In genomic region chr1:72196123-72196522, GRCm38 (mm10) we compare ENCODE assay signal across 28 mouse cellular contexts. TPM values are rescaled to one million over a fixed set of nuclear protein-coding genes. Genes with fewer than 3 reads are reported as not detected.
DNase-seq lines count a peak whose midpoint lies in the region; ATAC-seq and TF ChIP-seq lines count a peak whose summit lies in the region.
"Had no signal": no experiment of that assay in that cellular context is flagged by ENCODE, and none has a peak within 500 bp of the region (broad histone marks: within the 10 kb centered on the region; RNA-seq: fewer than 3 reads in every experiment).

No protein-coding gene starts in this region.

- no peak overlapping the region for H3K9ac ChIP-seq in lung, postnatal 0 days (replicated peaks; ENCODE audit: low read depth)
- H3K9ac ChIP-seq in intestine, postnatal 0 days (ENCODE audit: low read depth, low read length) = no peak overlapping the region
- no peak overlapping the region for H3K9ac ChIP-seq in stomach, embryonic 16.5 days (ENCODE audit: low read length)
- H3K9ac ChIP-seq: forebrain, embryonic 13.5 days; heart, embryonic 15.5 days; limb, embryonic 12.5 days; liver, embryonic 13.5 days had no signal

- peak; percentile 23 to 40 for DNase-seq in lung, adult 18-20 months
- no peak for DNase-seq in lung, postnatal 0 days (ENCODE audit: low spot score)
- DNase-seq in kidney, postnatal 4 days = no peak
- no peak for DNase-seq in adrenal gland, adult (ENCODE audit: inconsistent age in 2 of 2, low spot score in 1 of 2)
- no peak for DNase-seq in thymus, postnatal 14 days
- DNase-seq: adrenal gland, adult 2 months; B cell, adult 2 months; cerebellum, adult 2 months; cerebellum, postnatal 25 days; gastrocnemius, adult 2 months; heart, postnatal 36 days; kidney, adult 2 months; kidney, postnatal 10 days; liver, embryonic 13.5 days; right cerebral cortex, postnatal 14 days; spleen, adult 18-20 months; thymus, postnatal 25 days had no signal

- no peak overlapping the region for H3K4me2 ChIP-seq in lung, postnatal 0 days (replicated peaks; ENCODE audit: low read depth, low read length)
- peak overlapping the region; percentile 46 for H3K4me2 ChIP-seq in intestine, postnatal 0 days (replicated peaks; ENCODE audit: low read depth)
- H3K4me2 ChIP-seq in stomach, embryonic 16.5 days (ENCODE audit: low read depth, low read length) = no peak overlapping the region; the same call in 1 of the 2 replicates
- H3K4me2 ChIP-seq: forebrain, embryonic 13.5 days; heart, embryonic 15.5 days; limb, embryonic 12.5 days; liver, embryonic 13.5 days; midbrain, embryonic 11.5 days had no signal

- no peak overlapping the region for H3K4me3 ChIP-seq in lung, postnatal 0 days (ENCODE audit: low read depth, low read length)
- no peak overlapping the region for H3K4me3 ChIP-seq in intestine, postnatal 0 days (ENCODE audit: low read depth, low read length)
- H3K4me3 ChIP-seq in stomach, embryonic 16.5 days (replicated peaks; ENCODE audit: low read length) = no peak overlapping the region
- H3K4me3 ChIP-seq: forebrain, embryonic 13.5 days; gastrocnemius, adult 2 months; heart, embryonic 15.5 days; limb, embryonic 12.5 days; liver, embryonic 13.5 days had no signal

- no peaks in the 10 kb centered on the region for H3K4me1 ChIP-seq in lung, postnatal 0 days (ENCODE audit: insufficient read depth, low read depth, low read length)
- H3K4me1 ChIP-seq in intestine, postnatal 0 days (replicated peaks; ENCODE audit: control insufficient read depth, insufficient read depth, low read length) = no peaks in the 10 kb centered on the region; the same call in 1 of the 2 replicates
- H3K4me1 ChIP-seq in stomach, embryonic 16.5 days (ENCODE audit: control insufficient read depth, insufficient read depth, low read length) = peaks cover 15% of the 10 kb centered on the region
- H3K4me1 ChIP-seq: heart, embryonic 15.5 days had no signal

- no peak for TF ChIP-seq EP300 in lung, postnatal 0 days (IDR thresholded peaks at IDR 0.05)

- 77% methylated on average over 5 of the region's 5 CpGs for WGBS in lung, postnatal 0 days
- WGBS in intestine, postnatal 0 days = 53% methylated on average over 5 of the region's 5 CpGs
- 89% methylated on average over 5 of the region's 5 CpGs for WGBS in stomach, embryonic 16.5 days

- no peak for ATAC-seq in lung, postnatal 0 days
- 0 out of 2 replicates have a peak, but pooled peaks have one; percentile 54 for ATAC-seq in common myeloid progenitor, adult 5-6 weeks (replicated peaks; ENCODE audit: low read depth, poor library complexity, severe bottlenecking)
- ATAC-seq in intestine, postnatal 0 days = peak; percentile 80
- ATAC-seq in stomach, embryonic 16.5 days (ENCODE audit: insufficient read depth, low FRiP score) = 0 out of 2 replicates have a peak, but pooled peaks have one; percentile 22
- ATAC-seq: forebrain, embryonic 13.5 days; Patski had no signal

- no peaks in the 10 kb centered on the region for H3K27me3 ChIP-seq in lung, postnatal 0 days (replicated peaks; ENCODE audit: insufficient read depth, low read length)
- H3K27me3 ChIP-seq in intestine, postnatal 0 days (replicated peaks; ENCODE audit: control insufficient read depth, insufficient read depth, low read length) = no peaks in the 10 kb centered on the region
- H3K27me3 ChIP-seq in stomach, embryonic 16.5 days (ENCODE audit: control insufficient read depth, insufficient read depth, low read length) = no peaks in the 10 kb centered on the region
- H3K27me3 ChIP-seq: CH12.LX; forebrain, embryonic 13.5 days; heart, embryonic 15.5 days; limb, embryonic 12.5 days; liver, embryonic 13.5 days; Patski had no signal

- H3K27ac ChIP-seq in lung, postnatal 0 days (ENCODE audit: low read length) = no peak overlapping the region
- peak overlapping the region; percentile 90 for H3K27ac ChIP-seq in intestine, postnatal 0 days (ENCODE audit: low read depth, low read length)
- H3K27ac ChIP-seq in stomach, embryonic 16.5 days (ENCODE audit: low read length) = peak overlapping the region; percentile 38; the same call in 1 of the 2 replicates
- H3K27ac ChIP-seq: forebrain, embryonic 13.5 days; gastrocnemius, adult 2 months; heart, embryonic 15.5 days; hindbrain, postnatal 0 days; limb, embryonic 12.5 days; liver, embryonic 13.5 days had no signal

- no peak for TF ChIP-seq CTCF in lung, postnatal 0 days (IDR thresholded peaks at IDR 0.05)
- no peak for TF ChIP-seq CTCF in intestine, postnatal 0 days (IDR thresholded peaks at IDR 0.05; ENCODE audit: low read depth)

- H3K36me3 ChIP-seq in lung, postnatal 0 days (ENCODE audit: insufficient read depth, low read length) = no peaks in the 10 kb centered on the region
- no peaks in the 10 kb centered on the region for H3K36me3 ChIP-seq in intestine, postnatal 0 days (ENCODE audit: control insufficient read depth, insufficient read depth)
- H3K36me3 ChIP-seq in stomach, embryonic 16.5 days (ENCODE audit: control insufficient read depth, insufficient read depth, low read length) = no peaks in the 10 kb centered on the region
- H3K36me3 ChIP-seq: G1E; heart, embryonic 15.5 days; limb, embryonic 12.5 days; liver, embryonic 13.5 days had no signal

- H3K9me3 ChIP-seq in lung, postnatal 0 days (ENCODE audit: low read length) = no peaks in the 10 kb centered on the region
- no peaks in the 10 kb centered on the region for H3K9me3 ChIP-seq in intestine, postnatal 0 days (ENCODE audit: control insufficient read depth)
- H3K9me3 ChIP-seq in stomach, embryonic 16.5 days (replicated peaks; ENCODE audit: control insufficient read depth, low read length) = no peaks in the 10 kb centered on the region
- H3K9me3 ChIP-seq: forebrain, embryonic 13.5 days; G1E; heart, embryonic 15.5 days; limb, embryonic 12.5 days; liver, embryonic 13.5 days had no signal

RNA-seq across cellular contexts. Expression of gene Mreg, which starts 16.0 kb away (rescaled TPM):
- 0.57 and 0.98 TPM in 2 replicates for polyA plus RNA-seq in lung, postnatal 0 days (2015; fragmentation: Nextera tagmentation; extraction: Ambion mirVana)
- total RNA-seq in common myeloid progenitor, adult 5-6 weeks (2017) = 0.05 TPM in 1 of 2 replicates, not detected in the other
- 26.6 and 37.7 TPM in 2 replicates for polyA plus RNA-seq in intestine, postnatal 0 days (2015; fragmentation: Nextera tagmentation; extraction: Ambion mirVana)
- 12.4 and 14.4 TPM in 2 replicates for polyA plus RNA-seq in stomach, embryonic 16.5 days (2015; fragmentation: Nextera tagmentation; extraction: Ambion mirVana)
- polyA plus RNA-seq: G1E had no signal

Comparison
In these comparisons a context has a peak if more than half of its experiments do, and no peak if none do; other contexts are left out.
1. DNase-seq: peak in lung, adult 18-20 months (2 of 2); none in lung, postnatal 0 days (single experiment), kidney, postnatal 4 days (0 of 2), adrenal gland, adult (0 of 2) and thymus, postnatal 14 days (single experiment).